Mouse (Mus musculus): ENCODE data around the gene Gpr146. TPM values are rescaled to one million over a fixed set of nuclear protein-coding genes. Genes with fewer than 3 reads are reported as not detected.
"Not testable (repeated sequence)": the region's sequence is repeated elsewhere in the genome, so short reads cannot be mapped to it uniquely, and the experiment has no call there.

Gene Gpr146
- total RNA-seq, 2 experiments from 2014 or later = 39.6 to 40.5 TPM

DNA sequence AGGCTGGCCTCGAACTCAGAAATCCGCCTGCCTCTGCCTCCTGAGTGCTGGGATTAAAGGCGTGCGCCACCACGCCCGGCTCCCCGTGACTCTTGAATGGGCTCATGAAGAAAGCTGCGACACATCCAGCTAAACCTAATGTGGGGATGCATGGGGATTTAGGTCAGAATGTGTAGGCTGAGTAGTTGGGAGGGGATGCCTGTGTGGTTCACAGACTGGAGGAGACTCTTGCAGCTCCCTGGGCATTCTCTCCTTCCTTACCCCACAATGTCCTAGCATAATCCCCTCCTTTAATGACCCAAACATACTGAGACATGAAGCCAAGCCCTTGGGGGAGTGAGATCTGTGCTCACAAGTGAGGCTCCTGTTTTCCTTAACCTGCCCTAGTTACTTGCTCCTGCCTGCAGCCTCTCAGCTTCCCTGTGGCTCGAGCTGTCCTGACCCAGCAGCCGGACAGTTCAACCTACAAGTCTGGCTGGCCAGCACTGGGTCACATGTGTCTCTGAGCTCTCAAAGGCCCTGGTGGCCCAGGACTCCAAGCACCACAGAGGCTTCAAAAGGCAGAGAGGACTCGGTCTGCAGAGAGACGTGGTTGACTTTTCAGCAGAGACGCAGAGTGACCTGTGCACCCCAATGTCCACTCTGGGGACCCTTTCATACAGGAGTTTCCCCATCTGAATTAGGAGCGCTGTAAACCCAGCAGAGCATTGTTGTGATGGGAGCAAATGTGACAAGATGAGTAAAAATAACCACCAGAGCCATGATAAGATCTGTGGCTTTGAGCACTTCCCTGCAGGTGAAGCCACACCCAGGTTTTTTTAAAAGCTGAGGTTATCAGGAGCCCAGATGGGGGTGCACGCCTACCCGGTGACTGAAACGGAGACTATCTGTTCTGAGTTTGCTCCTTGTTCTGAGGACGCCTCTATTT, 4.4 kb downstream of the Gpr146 start:
- peak; percentile 64 to 68 for DNase-seq

DNA sequence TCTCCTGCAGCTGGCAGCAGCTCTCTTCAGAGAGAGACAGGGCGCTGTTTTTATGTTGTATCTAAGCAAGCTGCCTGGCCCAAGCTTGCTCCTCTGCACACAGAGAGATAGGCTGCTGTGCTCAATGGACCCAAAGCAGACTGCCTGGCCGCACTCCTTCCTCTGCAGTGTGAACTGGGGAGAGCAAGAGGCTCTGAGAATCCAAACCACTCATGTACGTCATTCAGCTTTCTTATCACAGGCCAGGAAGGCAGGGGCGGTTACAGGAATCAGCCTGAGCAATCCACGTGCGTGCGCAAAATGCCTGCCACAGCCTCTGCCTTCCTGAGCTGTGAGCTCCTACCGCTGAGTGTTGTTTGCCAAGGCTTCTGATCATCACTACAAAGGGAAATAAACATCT, 5.3 kb downstream of the Gpr146 start:
- peak; percentile 84 to 91 for DNase-seq

DNA sequence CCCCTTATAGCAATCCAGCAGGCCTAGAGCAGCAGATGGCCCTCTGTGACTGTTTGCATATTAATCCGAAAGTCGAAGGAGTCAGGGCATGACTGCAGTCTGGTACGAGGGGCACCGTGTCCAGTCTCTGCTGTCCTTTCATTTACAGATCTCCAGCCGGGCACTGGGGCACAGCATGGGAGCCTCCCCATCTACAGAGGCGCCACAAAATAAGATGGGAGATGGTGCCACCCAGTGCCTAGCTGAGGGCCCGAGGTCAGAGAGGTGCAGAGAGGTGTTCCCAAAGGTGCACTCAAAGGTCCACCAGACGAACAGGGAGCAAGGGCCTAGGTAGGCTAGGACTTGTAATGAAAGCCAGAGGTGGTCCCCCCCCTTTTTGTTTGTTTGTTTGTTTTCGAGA, 5.7 kb downstream of the Gpr146 start:
- DNase-seq = no peak

- peak; percentile 77 to 84 for DNase-seq
Observed at GRCm38 (mm10) chr5:139384531-139384930, 7.0 kb downstream of the Gpr146 start.

GRCm38 (mm10) chr5:139386047-139386446, 8.6 kb downstream of the Gpr146 start:
- DNase-seq = no peak

GRCm38 (mm10) chr5:139387329-139388194, 10.1 kb downstream of the Gpr146 start:
- peak in 1 of 2 experiments; percentile 46 for DNase-seq

- DNase-seq = peak; percentile 58 to 84
Observed at GRCm38 (mm10) chr5:139388195-139388570, 10.7 kb downstream of the Gpr146 start.

DNA sequence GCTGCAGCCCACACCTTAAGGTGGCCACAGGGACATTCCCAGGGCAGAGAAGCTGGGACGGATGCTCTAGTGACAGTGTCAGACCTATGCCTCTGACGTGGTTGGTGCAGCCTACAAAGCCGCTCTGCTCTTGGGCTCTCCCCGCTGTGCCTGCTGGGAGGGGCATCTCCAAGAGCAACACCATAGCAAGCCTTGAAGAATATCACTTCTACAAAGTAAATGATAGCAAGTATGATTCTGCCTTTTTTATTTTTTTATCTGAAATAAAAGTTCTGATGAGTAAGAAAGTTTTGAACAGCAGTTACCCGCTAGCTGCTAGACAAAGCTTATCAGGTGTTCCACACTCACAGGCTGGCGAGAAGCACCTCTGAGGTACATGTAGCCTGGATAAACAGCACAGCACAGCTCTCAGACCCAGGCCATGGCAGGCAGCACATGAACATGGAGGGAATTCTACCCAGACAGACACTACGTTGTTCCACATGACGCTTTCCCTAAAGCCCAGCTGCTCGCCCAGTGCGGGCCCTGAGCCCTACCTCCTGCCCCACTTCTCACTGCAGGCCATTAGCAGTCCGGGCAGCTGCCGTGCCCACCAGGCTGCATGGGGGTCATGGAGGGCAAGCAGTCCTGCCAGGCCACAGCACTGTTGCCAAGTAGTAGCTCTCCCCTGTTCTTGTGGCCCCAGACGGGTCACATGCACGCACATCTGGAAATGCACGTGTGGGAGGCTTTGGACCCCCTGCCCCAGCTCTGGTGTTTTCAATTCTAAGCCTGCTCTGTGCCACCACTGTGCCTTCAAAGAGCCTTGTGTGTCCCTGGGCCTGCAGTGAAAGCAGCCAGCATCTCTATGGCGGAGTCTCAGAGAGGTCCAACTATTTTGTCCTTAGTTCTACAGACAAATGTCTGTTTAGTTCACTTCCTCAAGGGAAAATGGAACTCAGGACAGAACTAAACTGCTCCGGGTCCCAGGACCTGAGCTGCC, 11.5 kb downstream of the Gpr146 start:
- no peak for DNase-seq

DNA sequence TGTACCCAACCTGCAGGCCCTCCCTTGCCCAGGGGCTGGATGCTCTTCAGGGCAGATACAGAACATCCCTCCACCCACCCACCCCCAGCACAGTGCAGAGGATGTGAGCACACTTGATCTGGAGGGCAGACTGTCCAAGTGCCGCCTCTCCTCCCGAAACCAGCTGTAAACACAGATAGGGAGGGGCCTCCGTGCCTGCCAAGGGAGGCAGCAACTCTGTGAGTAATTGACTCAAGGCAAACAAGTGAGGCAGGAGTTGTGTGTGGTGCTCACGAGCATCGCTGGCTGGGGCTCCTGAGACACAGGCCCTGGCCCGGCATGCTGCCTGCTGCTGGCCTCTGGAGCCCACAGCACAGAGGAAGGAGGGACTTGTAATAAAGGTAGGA, 12.2 kb downstream of the Gpr146 start:
- peak; percentile 86 to 91 for DNase-seq

GRCm38 (mm10) chr5:139390324-139391119, 13.0 kb downstream of the Gpr146 start:
- DNase-seq = not testable (repeated sequence)

DNA sequence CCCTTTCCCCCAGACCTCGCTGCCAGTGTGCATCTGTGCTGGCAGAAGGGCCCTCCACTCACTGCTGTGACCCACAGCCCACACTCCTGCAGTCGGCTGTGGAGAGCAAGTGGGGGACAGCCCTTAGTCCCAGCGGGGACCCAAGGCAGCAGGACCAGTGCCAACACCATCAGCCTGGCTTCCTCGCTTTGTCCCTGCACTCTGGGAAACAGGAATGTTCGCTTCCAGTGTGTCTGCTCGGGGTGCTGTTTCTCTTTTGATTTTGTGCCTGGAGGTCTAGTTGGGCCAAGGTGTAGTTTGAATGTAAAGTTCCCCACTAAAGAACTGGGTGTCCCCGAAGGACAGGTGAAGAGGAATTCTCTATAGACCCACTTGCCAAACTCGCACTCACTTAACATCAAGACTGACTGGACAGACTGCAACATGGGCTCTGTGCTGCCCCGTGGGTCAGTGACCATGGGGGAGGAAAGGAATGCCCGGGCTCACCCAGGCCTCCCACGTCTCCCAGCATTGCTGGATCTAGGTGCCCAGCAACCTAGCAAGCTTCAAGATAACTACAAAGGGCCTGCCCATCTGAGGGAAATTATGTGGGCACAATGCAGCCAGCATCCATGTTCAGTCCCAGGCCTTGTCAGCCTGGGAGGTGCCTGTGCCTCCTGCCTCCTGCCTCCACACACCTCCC, 14.0 kb downstream of the Gpr146 start:
- DNase-seq = peak; percentile 55 to 72

DNA sequence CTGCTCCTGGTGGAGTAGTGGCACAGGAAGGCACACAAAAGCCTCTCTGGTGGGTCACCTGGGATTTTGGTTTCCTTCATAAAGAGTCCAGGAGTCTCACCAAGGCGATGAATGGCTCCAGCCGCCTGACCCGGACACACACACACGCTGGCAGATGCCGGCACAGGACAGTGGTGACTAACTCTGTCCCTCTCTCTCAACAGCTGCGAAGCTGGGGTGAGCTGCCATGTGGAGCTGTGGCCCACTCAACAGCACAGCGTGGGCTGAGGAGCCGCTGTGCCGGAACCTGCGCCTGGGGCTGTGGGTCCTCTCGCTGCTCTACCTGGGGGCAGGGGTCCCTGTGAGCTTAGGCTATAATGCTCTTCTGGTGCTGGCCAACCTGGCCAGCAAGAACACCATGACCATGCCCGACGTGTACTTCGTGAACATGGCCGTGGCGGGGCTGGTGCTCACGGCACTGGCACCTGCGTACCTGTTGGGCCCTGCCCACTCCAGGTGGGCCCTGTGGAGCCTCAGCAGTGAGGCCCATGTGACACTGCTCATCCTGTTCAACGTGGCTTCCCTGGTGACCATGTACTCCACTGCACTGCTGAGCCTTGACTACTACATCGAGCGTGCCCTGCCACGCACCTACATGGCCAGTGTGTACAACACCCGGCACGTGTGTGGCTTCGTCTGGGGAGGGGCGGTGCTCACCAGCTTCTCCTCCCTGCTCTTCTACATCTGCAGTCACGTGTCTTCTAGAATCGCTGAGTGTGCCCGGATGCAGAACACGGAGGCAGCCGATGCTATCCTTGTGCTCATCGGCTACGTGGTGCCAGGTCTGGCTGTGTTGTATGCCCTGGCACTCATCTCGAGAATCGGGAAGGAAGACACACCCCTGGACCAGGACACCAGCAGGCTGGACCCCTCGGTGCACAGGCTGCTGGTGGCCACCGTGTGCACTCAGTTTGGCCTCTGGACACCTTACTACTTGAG, 15.0 kb downstream of the Gpr146 start:
- no peak for DNase-seq

DNA sequence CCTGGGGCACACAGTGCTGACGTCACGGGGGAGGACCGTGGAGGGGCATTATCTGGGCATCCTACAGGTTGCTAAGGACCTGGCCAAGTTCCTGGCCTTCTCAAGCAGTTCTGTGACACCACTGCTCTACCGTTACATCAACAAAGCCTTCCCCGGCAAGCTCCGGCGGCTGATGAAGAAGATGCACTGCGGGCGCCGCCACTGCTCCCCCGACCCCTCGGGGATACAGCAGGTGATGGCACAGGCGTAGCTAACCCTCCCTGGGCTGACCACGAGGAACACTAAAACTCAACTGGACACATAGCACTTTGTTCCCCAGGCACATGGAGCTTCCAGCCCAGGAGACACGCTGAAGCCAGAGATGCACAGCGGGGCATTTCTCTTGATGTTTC, 15.7 kb downstream of the Gpr146 start:
- no peak for DNase-seq

- DNase-seq = peak in 1 of 2 experiments; percentile 19
Observed at GRCm38 (mm10) chr5:139394399-139394798, 16.9 kb downstream of the Gpr146 start.

- DNase-seq = no peak
Observed at GRCm38 (mm10) chr5:139395528-139395927, 18.0 kb downstream of the Gpr146 start.

DNA sequence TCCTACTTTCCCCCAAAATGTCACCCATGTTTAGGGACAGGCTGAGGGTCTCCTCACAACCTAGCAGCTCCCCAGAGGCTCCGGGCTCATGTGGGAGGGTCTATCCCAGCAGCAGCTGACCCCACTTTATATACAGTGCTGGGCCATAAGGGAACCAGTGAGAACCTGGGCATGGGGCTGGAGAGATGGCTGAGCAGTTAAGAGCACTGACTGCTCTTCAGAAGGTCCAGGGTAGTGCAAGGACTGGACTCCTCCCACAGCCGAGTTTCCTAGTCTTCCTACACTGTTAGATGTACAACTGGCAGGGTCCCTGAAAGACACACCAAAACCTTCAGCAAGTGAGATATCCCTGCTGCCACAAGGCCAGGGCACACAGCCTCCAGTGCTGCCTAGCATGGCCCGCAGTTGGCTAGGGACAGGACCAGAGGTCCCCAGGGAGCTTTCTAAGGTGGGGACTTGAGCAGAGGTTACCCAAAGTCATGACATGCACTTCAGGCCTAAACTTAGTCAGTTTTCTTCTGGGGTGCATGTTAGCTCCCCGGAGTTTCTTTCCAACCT, 19.9 kb downstream of the Gpr146 start:
- DNase-seq = peak in 1 of 2 experiments; percentile 13

DNA sequence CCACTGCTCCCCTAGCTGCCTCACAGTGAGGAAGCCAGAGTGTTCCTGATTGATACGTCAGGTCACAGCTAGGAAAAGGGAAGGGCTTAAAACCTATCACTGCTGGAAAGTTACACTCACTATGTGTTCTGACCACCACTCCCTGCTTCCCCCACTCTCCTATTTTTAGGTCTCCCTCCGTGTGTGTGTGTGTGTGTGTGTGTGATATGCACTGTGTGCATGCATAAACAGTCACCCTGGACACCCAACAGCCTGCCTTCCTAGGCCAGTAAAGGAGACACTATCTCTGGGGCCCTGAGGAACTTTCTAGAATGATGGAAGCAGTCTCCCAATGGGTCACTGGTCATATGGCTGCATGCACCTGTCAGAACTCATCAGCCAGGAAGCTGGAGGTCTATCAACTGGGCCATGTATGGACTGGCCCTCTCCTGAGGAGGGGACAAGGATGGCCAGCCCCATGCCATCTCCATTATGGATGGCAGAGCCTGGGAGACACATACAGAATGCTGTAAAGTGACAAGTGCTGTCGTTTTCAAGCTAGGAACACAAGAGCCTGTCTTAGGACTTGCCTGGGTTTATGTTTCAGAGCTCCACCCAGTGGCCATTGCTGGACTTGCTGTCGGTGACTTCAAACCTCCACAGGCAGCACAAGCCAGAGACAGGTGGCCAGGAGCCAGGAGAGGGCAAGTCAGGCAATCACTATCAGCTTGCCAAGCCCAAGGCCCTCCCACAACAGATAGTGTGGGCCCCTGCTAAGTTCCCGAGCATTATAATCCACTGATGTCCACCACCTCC, 20.7 kb downstream of the Gpr146 start:
- DNase-seq = peak; percentile 95 to 99

DNA sequence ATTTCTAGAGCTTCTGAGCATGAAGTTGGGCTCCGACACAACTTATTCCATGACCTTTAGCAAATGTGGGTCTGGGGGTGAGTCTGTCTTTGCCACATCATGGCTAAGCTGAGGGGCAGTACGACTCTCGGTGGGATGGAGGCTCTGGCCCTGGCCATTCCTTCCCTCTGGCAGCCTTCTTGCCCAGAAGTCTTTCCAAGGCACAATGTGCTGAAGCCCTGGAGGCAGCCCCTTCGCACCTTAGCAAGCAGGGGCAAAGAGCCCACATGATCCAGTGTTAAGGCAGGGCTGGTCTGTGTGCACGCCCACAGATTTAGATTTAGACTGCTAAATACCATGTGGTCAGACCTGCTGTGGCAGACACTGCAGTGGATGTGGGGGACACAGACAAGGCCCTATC, 21.3 kb downstream of the Gpr146 start:
- DNase-seq = no peak
